Mouse (Mus musculus): Measurements from ENCODE around the gene Prkar2b.

DNA sequence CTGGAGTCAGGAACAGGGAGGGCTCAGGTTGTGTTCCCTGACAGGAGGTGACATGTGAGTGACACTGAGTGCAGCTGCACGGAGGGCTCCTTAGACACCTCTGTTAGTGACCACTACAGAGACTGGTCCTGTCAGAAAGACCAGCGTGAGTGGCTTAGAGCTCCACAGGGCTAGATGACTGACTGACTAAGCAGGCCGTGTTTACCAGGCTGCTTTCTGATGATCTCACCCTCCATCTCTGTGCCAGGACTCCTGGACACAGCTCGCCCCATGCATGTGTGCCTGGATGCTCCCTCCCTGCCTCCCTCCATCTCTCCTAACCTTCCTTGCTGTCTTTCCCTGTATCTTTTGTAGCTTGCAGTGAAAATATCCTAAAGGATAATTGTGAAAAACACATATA, 147.5 kb downstream of the Prkar2b start:
- TF ChIP-seq GATA1 (IDR thresholded peaks at IDR 0.05; ENCODE audit: low read length) (no peak), TAL1 (IDR thresholded peaks at IDR 0.05; ENCODE audit: low read length) (no peak)

All from erythroblast, embryonic 14.5 days (primary cell).